Mouse (Mus musculus) gastrocnemius, postnatal 14 days (tissue): ENCODE results near the gene Syngr2. TPM values are rescaled to one million over a fixed set of nuclear protein-coding genes. Genes with fewer than 3 reads are reported as not detected.

ENCODE experiments used
- DNase-seq: peaks from one replicate; pipeline ENCODE4 v3.0.0; 2021; ENCODE audit warnings: mixed read lengths
- intact Hi-C: fragments of 180-260 bp; cut with DNase I; formaldehyde crosslinking; loops from one replicate; pipeline ENCODE4 v1.15.1; 2025; ENCODE audit warnings: low total_unique reads
- long read RNA-seq, 2 experiments: library from polyadenylated mRNA; stranded (forward); transcript quantifications; one replicate each; pipeline ENCODE4 v2.0.0; 2021
- total RNA-seq, 2 experiments: library from RNA; stranded (reverse); gene quantifications; 2 replicates each; pipeline ENCODE4 v1.2.3; 2021

The Syngr2 gene
- 100 to 1,000 TPM; 104 to 111 TPM for total RNA-seq
- long read RNA-seq, experiment 1, transcript Syngr2-201 (4 exons, 1,520 nt): major isoform, 158 of 166 reads
- long read RNA-seq, experiment 1, partial matches to known transcripts: 2 of 166 reads
- long read RNA-seq, experiment 1, other reads (novel, unspliced or antisense): 0 of 166 reads
- long read RNA-seq, experiment 2, transcript Syngr2-201 (4 exons, 1,520 nt): major isoform, 174 of 182 reads
- long read RNA-seq, experiment 2, partial matches to known transcripts: 1 of 182 reads
- long read RNA-seq, experiment 2, other reads (novel, unspliced or antisense): 2 of 182 reads

DNA sequence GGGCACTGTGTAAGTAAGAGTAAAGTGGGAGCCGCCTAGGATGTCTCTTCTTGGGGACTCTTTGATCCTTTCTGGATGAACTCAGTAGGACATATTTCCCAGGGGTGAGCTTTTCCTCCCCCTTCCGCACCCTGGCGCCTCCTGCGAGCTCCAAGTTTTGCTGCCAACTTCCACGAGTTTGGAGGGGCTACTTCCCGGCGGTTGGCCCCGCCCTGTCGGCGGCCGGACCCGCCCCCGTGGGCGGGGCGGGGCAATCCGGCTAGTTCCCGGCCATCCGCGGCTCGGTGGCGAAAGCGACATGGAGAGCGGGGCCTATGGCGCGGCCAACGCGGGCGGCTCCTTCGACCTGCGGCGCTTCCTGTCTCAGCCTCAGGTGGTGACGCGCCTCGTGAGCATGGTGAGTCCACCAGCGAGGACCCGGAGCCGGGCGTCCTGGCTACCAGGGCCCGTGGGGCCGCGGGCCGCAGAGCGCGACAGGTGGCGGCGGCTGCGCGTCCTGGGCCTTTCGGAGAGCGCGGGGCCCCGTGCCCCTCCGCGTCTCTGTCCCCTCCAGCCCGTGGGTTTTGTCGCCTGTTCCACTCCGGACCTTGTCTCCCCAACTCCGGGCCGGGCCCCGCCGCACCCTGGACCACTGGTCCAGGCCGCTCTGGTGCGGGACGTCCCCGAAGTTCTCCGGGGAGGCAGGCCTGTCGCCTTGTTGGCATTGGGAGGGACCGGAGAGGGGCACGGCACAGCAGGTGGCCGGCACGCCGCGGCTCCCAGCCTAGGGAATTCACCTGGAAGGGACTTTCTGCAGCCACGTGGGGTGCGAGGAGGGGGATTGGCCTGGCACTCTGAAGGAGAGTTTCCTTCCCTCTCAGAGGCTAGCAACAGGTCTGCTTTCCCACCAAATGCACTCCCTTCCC, at the start of gene Syngr2, which contains the start of gene Gm20708:
TSS of gene Syngr2 (plus strand) at position 262 of the 905 bp plus-strand sequence.
TSS of gene Gm20708 (plus strand) at position 262 of the 905 bp plus-strand sequence.
- intact Hi-C loops: no loop called here
- DNase-seq: peak; percentile 75

GRCm38 (mm10) chr11:117760374-117761119, 48.9 kb upstream of the Syngr2 start:
- intact Hi-C loops: no loop called here
- no peak for DNase-seq

DNA sequence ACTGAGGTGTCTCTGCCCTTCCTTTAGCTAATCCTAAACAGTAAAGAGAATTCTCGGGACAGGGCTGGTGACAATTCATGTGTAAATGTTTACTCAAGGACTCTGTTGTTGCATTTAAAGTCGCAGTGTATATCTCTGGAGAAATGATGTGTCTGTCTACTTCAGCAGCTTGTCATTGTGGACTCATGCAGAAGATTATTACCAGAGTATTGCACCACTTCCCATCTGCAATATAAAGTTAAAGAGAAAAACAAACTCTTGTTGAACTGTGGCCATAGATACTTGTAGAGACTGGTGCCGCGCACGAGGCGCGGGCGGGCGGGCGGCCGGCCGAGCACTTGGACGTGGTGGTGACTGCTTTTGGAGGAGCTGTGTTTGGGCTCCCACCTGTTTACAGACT, 47.7 kb upstream of the Syngr2 start:
- intact Hi-C loops: no loop called here
- DNase-seq: no peak

- DNase-seq: no peak
Measured at GRCm38 (mm10) chr11:117762246-117762645, 47.2 kb upstream of the Syngr2 start.

GRCm38 (mm10) chr11:117764319-117764718, 45.1 kb upstream of the Syngr2 start:
- intact Hi-C loops: no loop called here
- no peak for DNase-seq

More at GRCm38 (mm10) chr11:117762246-117762645, 47.2 kb upstream of the Syngr2 start:
- intact Hi-C loops: no loop called here

- intact Hi-C loops: no loop called here
- no peak for DNase-seq
Measured at GRCm38 (mm10) chr11:117765361-117765760, 44.1 kb upstream of the Syngr2 start.

DNA sequence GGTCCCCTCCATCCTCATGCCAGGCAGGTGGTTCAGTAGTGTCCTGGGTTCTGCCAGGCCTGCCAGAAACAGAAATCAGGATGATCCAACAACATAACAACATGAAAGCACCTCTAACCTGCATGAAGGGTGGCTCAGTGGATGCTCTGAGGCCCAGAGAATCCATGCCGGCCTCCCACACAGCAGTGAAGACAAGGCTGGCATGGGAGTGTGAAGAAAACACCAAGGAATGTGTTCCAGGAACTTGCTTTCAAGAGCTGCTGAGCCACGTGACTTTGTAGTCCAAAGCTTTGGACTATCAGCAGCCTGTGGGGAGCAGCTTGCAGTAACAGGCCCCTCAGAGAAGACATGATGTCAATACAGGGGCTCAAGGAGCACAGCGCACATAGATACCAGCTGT, 43.2 kb upstream of the Syngr2 start:
- intact Hi-C loops: no loop called here
- no peak for DNase-seq

GRCm38 (mm10) chr11:117768725-117769682, 40.5 kb upstream of the Syngr2 start:
- intact Hi-C loops: no loop called here

DNA sequence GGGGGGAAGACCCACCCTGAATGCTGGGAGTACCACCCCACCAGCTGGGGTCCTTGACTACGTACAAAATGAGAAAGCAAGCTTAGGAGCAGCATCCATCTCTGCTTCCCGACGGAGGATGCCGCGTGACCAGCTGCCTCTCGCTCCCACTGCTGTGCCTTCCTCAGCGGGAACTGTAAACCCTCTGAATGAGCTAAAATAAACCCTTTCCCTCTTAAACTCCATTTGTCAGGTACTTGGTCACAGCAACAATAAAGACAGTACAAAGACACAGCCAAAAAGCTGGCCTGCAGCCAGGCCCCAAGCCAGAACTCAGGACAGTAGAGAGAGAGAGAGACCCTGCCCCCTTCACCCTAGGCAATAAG, 39.8 kb upstream of the Syngr2 start:
- intact Hi-C loops: no loop called here

More at GRCm38 (mm10) chr11:117768725-117769682, 40.5 kb upstream of the Syngr2 start:
- DNase-seq: no peak

DNA sequence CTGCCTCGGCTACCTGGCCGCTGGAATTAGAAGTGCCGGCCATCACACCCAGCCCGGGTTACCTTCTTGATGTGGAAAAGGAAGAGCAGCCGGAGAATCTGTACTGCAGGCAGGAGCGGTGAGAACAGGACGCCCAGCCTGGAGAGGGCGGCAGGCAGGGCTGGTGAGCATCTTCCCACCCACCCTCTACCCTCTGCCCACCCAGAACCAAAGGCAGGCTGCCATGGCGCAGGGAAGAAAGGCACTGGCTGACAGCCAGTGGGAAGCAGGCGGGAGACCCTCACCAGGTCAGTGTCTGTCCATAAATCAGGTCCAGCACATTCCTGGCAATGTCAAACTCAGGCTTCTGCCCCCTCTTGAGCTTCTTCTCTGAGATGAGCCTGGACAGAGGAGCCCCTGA, 39.1 kb upstream of the Syngr2 start:
- intact Hi-C loops: no loop called here
- DNase-seq: no peak

More for the DNA sequence above, 39.8 kb upstream of the Syngr2 start:
- no peak for DNase-seq

DNA sequence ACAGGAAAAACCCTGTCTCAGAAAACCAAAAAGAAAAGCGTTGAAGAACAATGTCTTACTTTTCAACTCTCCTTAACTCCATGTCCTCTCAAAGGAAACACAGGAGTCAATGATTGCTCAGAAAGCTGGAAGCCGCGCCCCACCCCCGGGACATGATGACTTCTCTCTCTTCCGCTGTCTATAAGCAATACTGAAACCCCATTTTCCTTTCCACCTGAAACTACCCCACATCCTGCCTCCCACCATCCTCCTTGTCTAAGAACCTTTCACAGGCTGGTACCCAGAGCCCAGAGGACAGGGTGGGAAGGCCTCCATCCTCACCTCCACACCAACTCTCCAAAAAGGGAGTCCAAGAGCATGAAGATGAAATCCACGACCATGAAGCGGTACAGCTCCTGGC, 37.1 kb upstream of the Syngr2 start:
- no peak for DNase-seq
- intact Hi-C loops: no loop called here

DNA sequence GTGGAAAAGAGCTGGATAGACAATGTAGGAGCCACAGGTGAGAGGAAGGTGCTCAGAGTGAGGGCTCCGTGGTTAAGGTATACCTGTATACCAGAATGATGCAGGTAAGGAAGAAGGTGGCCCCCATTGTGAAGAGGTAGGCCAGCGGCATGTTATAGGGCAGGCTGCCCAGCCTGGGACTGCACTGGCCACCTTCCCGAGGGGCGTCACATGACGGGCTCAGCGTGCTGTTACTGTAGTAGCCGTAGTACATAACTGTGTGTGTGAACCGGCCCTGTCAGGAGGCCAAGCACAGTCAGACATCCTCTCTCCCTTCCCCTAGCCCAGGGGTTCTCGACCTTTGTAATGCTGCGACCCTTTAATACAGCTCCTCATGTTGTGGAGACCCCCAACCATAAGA, 34.5 kb upstream of the Syngr2 start:
- DNase-seq: no peak
- intact Hi-C loops: no loop called here

- DNase-seq: no peak
- intact Hi-C loops: no loop called here
Measured at GRCm38 (mm10) chr11:117775540-117775939, 33.9 kb upstream of the Syngr2 start.

DNA sequence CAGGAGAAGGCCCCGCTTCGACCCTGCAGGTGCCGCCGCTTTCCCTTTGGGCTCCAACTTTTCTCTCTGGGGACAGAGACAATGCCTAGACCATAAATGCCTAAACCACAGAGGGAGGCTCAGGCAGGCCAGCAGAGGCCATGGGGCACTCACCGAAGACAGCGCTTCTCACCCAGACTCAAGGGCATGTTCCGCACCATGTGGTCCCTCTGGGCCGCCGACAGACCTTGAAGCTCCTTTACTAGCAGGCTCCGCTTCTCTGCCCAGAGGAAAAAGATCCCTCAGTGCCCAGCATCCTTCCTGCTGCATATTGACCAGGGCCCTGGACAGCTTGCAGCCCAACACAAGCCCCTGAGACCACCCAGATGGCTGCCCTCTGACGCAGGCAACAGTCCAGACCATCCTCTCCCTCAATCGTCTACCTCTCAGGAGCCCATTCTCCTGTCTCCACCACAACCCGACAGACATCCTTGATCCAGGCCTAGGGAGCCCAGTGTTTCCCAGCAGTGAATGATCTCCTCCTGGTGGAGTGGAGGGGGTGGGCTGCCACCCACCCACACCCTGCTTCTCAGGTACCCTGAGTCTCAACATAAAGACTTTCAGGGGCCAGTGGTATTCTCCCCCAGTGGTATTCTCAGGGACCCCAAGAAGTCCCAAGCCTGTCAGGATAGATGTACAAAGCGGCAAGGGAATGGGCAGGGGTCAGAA, 33.2 kb upstream of the Syngr2 start:
- DNase-seq: no peak
- intact Hi-C loops: no loop called here

- DNase-seq: no peak
- intact Hi-C loops: no loop called here
Measured at GRCm38 (mm10) chr11:117777111-117777510, 32.4 kb upstream of the Syngr2 start.

DNA sequence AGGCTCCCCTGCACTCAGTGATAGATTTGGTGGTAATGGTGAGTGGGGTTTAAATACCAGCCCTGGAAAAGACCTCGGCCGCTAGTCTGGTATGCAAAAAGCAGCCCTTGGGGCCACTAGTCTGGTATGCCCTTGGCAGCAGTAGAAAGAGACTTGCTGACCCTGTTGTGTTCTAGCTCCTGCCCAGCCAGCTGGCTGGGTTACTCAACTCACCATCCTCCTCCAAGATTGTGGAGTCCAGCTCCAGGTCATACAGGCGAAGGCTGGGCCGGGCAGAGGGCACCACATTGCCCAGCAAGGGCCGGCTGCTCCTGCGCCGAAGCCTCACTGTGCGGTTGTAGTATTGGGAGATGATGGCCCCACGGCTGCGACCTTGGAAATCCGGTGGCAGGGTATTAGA, 31.4 kb upstream of the Syngr2 start:
- no peak for DNase-seq
- intact Hi-C loops: no loop called here

DNA sequence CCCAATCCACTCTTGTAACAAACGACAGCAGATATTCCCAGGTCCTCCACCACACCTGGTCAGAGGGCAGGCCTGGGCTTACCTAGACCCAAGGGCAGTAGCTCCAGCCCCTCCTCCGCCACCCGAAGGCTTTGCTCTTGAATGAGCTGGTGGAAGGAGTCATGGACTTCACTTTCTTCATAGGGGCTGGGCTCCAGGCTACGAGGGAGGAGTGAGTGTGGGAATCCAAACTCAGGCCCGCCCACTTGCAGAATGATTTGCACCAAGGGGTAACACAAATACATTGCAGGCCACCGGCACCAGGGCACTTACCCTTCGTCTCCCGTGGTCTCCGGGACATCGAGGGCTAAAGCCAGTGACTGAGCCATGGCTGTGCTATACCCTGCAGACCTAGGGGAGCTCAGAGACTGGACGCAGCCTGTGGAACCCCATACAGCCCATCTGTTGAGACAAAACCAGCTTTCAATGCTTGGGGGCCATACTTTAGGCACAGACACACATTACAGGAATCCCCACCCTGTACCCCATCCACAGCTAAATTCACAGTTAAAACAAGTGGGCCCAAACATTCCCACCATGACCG, 30.5 kb upstream of the Syngr2 start:
- intact Hi-C loops: no loop called here
- no peak for DNase-seq
